Mouse (Mus musculus) stomach, embryonic 14.5 days (tissue): ENCODE data around the gene Gm43738. TPM values are rescaled to one million over a fixed set of nuclear protein-coding genes. Genes with fewer than 3 reads are reported as not detected.
A peak's percentile ranks its signal among the peaks of the same experiment; 100 is the strongest.
"Not testable (repeated sequence)": the region's sequence is repeated elsewhere in the genome, so short reads cannot be mapped to it uniquely, and the experiment has no call there.

Source experiments
- ATAC-seq: fragments of 200-750 bp; cut with Nextera tagmentation; 2 replicates; pipeline ENCODE4 v1.8.0; 2017; ENCODE audit warnings: low read depth, moderate TSS enrichment; ENCODE audit not compliant: insufficient number of reproducible peaks, insufficient read depth, low FRiP score
- H3K27ac ChIP-seq: fragments of 300-500 bp; sonication (generic); 2 replicates; pipeline ENCODE4 v1.5.1; 2014; ENCODE audit warnings: mild to moderate bottlenecking, low read length, moderate library complexity, mixed read lengths
- H3K27me3 ChIP-seq: fragments of 300-500 bp; sonication (generic); 2 replicates; pipeline ENCODE4 v1.6.1; 2014; ENCODE audit warnings: low read length, control low read depth, mixed read lengths; ENCODE audit not compliant: control insufficient read depth, insufficient read depth
- H3K36me3 ChIP-seq: fragments of 300-500 bp; sonication (generic); 2 replicates; pipeline ENCODE4 v1.6.1; 2014; ENCODE audit warnings: mild to moderate bottlenecking, control low read depth, low read length, moderate library complexity, mixed read lengths; ENCODE audit not compliant: control insufficient read depth, insufficient read depth
- H3K4me1 ChIP-seq: fragments of 300-500 bp; sonication (generic); 2 replicates; pipeline ENCODE4 v1.6.1; 2014; ENCODE audit warnings: low read length, control low read depth, mixed read lengths; ENCODE audit not compliant: control insufficient read depth, insufficient read depth
- H3K4me2 ChIP-seq: fragments of 300-500 bp; sonication (generic); replicated peaks from 2 replicates; pipeline ENCODE4 v1.6.1; 2014; ENCODE audit warnings: low read depth, low read length, control low read depth
- H3K4me3 ChIP-seq: fragments of 300-500 bp; sonication (generic); 2 replicates; pipeline ENCODE4 v1.5.1; 2014; ENCODE audit warnings: low read depth, low read length, control low read depth
- H3K9ac ChIP-seq: fragments of 300-500 bp; sonication (generic); replicated peaks from 2 replicates; pipeline ENCODE4 v1.6.1; 2014; ENCODE audit warnings: low read depth, mild to moderate bottlenecking, control low read depth, low read length, moderate library complexity, mixed read lengths
- H3K9me3 ChIP-seq: fragments of 300-500 bp; sonication (generic); 2 replicates; pipeline ENCODE4 v1.6.1; 2016; ENCODE audit warnings: low read depth, low read length, control low read depth; ENCODE audit not compliant: control insufficient read depth
- WGBS: fragments of 180-500 bp; shearing (Covaris S2); extraction: QIAGEN DNeasy Blood & Tissue Kit; methylation state at CpG from one replicate; pipeline ENCODE4 v1.1.7; 2014; 5-methylcytosine and 5-hydroxymethylcytosine counted together
- polyA plus RNA-seq: library from polyadenylated mRNA; unstranded; fragments of >200 nt; fragmentation: Nextera tagmentation; extraction: Ambion mirVana; gene quantifications from 2 replicates; pipeline ENCODE4 v1.2.1, GENCODE M21; 2014

The Gm43738 gene
- polyA plus RNA-seq, 1 experiment from 2014 or later, result not detected

DNA sequence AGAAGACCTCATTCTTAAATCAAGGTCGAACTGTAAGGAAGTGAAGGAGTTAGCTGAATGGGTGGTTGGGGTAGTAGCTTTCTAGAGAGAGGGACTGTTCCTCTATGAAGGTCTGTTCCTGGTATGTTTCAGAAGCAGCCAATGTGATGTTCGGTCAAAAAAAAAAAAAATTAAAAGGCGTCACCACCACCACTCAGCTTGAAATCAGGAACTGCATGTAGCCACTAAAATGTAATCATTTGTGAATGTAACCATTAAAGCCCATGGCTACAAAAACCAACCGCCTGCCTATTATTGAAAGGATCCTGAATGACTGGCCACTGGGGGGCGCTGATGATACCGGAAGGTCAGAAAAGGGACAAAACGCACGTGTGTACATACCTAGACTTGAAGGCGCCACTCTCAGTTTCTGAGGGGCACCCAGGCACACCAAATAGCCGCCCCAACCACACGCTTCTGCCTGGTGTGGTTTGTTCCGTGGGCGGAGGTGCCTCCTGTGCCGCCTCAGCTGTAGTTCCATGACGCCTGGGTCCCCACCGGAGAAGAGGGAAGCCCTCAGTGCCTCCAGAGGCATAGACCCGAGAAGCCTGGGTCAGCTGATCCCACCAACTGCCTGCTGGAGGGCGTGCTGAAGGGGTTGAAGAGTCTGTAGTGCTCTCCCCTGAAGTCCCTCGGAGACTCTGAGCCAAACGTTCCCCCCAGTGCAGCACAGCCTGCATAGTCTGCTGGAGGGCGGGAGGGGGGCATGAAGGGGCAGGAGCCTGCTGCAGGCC, 13.4 kb downstream of the Gm43738 start:
- ATAC-seq, result no peak
- no peak overlapping the region for H3K4me3 ChIP-seq
- H3K36me3 ChIP-seq, result no peaks in the 10 kb centered on the region; the same call in 1 of the 2 replicates
- H3K27me3 ChIP-seq, result no peaks in the 10 kb centered on the region
- 24% methylated on average over 21 of the region's 21 CpGs for WGBS
- peaks cover 16% of the 10 kb centered on the region for H3K4me1 ChIP-seq
- no peak overlapping the region for H3K9ac ChIP-seq
- no peaks in the 10 kb centered on the region for H3K9me3 ChIP-seq
- H3K27ac ChIP-seq, result no peak overlapping the region
- H3K4me2 ChIP-seq, result peak overlapping the region; percentile 29

DNA sequence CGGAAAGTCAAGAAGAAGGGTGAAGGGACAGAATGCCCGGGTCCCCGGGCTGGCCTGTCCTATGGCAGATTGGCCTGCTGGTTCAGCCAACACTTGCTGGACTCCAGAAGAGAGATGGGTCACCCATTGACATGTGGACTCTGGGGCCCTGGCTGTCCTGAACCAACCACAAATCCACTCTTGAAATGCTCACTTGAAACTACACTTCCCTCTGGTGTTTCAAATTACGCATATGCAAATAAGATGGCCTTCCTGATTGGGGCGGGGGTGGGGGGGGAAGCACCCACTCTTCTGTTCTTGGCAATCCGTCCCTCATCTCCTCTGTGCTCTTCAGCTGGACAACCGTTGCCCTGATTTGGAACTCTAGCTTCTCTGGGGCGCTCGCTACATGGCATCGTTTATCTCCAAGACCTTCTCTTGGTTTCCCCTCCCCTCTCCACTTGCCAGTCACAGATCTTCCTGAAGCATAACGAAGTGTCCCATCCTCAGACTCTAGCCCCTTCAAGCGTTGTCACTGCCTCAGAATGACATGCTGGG, 16.2 kb downstream of the Gm43738 start:
- ATAC-seq, result no peak
- H3K9ac ChIP-seq, result no peak overlapping the region
- H3K4me1 ChIP-seq, result peaks cover 9% of the 10 kb centered on the region; the same call in 1 of the 2 replicates
- H3K9me3 ChIP-seq, result no peaks in the 10 kb centered on the region
- H3K27me3 ChIP-seq, result no peaks in the 10 kb centered on the region
- H3K4me3 ChIP-seq, result no peak overlapping the region
- H3K27ac ChIP-seq, result no peak overlapping the region
- H3K4me2 ChIP-seq, result no peak overlapping the region
- WGBS, result 82% methylated on average over 12 of the region's 12 CpGs
- H3K36me3 ChIP-seq, result peaks cover under 1% of the 10 kb centered on the region; the same call in 1 of the 2 replicates

DNA sequence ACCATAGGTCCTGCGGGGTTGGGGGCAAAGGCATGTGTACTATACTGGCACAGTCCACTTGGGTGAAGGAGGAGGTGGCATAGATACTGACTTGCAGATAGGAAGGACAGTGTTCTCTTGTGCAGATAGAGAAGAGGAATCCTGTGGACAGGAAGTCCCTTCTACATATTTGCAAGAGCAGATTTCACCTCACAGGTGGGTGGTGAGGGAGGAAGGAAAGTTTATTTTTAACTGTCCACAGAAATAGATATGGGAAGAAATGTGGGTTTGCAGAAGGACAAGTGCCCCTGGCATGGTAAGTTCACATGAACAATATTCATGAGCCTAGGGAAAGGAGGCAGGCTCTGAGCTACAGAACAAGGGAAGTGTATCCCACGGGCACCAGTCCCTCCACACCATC, 16.8 kb downstream of the Gm43738 start:
- no peak for ATAC-seq
- Histone ChIP-seq H3K9ac (no peak overlapping the region), H3K4me1 (peaks cover 9% of the 10 kb centered on the region; the same call in 1 of the 2 replicates), H3K4me2 (no peak overlapping the region), H3K9me3 (no peaks in the 10 kb centered on the region), H3K4me3 (no peak overlapping the region), H3K27me3 (no peaks in the 10 kb centered on the region), H3K27ac (no peak overlapping the region), H3K36me3 (peaks cover 6% of the 10 kb centered on the region; the same call in 1 of the 2 replicates)
- 77% methylated on average over 2 of the region's 2 CpGs for whole genome bisulfite sequencing

DNA sequence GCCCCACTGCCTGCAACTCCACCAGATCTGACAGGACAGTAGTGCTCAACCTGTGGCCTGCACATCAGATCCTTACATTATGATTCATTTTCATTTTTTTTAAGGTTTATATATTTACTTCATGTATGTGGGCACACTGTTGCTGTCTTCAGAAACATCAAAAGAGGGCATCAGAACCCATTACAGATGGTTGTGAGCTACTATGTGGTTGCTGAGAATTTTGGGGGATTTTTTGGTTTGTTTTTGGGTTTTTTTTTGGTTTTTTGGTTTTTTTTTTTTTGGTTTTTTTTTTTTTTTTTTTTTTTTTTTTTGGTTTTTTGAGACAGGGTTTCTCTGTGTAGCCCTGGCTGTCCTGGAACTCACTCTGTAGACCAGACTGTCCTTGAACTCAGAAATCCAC, 18.6 kb downstream of the Gm43738 start:
- not testable (repeated sequence) for ATAC-seq, H3K9me3 ChIP-seq, H3K4me3 ChIP-seq, H3K27me3 ChIP-seq, H3K27ac ChIP-seq, H3K9ac ChIP-seq, H3K4me1 ChIP-seq, H3K4me2 ChIP-seq
- H3K36me3 ChIP-seq, result peaks cover 13% of the 10 kb centered on the region; the same call in 1 of the 2 replicates

DNA sequence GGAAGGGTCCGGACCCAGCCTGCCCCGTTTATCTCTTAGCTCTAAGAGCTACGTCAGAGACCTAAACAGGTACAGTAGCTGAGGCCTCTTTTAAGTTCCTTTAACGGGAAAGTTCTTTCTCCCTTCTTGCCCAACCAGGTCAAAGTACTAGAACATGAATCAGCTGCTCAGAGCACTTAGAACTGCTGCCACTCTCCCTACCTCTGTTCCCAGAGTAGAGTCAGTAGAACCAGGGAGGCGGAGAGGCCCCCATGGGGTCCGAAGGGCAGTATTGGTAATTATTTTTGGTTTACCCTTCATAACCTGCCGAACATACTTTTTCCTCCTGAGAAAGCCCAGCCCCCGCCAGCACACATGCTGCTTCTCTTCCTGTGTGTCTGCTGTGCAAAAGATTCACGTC, 23.5 kb downstream of the Gm43738 start:
- ATAC-seq, result no peak

DNA sequence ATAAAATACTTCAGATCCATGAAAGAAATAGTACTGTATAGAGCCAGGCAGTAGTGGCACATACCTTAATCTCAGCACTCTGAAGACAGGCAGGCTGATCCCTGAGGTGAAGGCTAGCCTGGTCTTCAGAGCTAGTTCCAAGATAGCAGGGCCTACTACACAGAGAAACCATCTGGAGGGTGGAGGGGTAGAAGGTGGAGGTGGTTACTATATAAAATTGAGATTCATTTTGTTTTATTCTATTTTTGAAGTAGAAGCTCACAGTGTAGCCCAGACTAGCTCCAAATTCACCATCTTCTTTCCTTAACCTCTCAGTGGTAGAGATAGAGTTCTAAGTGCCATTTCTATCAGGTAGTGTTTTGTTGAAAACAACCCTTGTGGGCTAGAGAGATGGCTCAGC, 33.6 kb downstream of the Gm43738 start:
- Histone ChIP-seq H3K9me3 (no peaks in the 10 kb centered on the region), H3K36me3 (peaks cover 89% of the 10 kb centered on the region), H3K27ac (no peak overlapping the region), H3K27me3 (no peaks in the 10 kb centered on the region), H3K9ac (no peak overlapping the region), H3K4me3 (no peak overlapping the region), H3K4me2 (no peak overlapping the region), H3K4me1 (no peaks in the 10 kb centered on the region)
- no peak for ATAC-seq

More for the DNA sequence above, 23.5 kb downstream of the Gm43738 start:
- Histone ChIP-seq H3K9ac (no peak overlapping the region), H3K9me3 (no peaks in the 10 kb centered on the region), H3K4me3 (no peak overlapping the region), H3K27ac (no peak overlapping the region), H3K27me3 (no peaks in the 10 kb centered on the region), H3K36me3 (peaks cover 57% of the 10 kb centered on the region), H3K4me1 (no peaks in the 10 kb centered on the region), H3K4me2 (no peak overlapping the region)
- WGBS, result 90% methylated on average over 9 of the region's 9 CpGs

DNA sequence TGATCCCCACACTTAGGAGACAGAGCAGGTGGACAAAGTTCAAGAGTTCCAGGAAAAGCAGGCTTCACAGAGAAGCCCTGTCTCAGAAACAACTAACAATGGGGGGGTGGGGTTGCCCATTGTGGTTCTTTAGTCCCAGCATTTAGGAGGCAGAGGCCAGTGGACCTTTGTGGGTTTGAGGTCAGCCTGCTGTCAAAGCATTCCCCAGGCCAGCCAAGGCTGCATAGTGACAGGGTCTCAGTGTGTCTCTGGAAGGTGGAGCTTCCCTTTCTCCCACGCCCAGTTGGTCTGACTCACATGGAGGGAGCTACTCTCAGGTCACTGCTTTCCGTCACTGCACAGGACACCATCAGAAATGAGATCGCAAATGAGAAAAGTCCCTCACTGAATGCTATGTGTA, 39.2 kb downstream of the Gm43738 start:
- H3K4me3 ChIP-seq, result no peak overlapping the region
- no peak for ATAC-seq
- no peaks in the 10 kb centered on the region for H3K4me1 ChIP-seq
- no peak overlapping the region for H3K9ac ChIP-seq
- 83% methylated on average over 3 of the region's 3 CpGs for WGBS
- H3K36me3 ChIP-seq, result peaks cover 82% of the 10 kb centered on the region
- H3K27ac ChIP-seq, result no peak overlapping the region
- H3K4me2 ChIP-seq, result no peak overlapping the region
- no peaks in the 10 kb centered on the region for H3K9me3 ChIP-seq
- H3K27me3 ChIP-seq, result no peaks in the 10 kb centered on the region

DNA sequence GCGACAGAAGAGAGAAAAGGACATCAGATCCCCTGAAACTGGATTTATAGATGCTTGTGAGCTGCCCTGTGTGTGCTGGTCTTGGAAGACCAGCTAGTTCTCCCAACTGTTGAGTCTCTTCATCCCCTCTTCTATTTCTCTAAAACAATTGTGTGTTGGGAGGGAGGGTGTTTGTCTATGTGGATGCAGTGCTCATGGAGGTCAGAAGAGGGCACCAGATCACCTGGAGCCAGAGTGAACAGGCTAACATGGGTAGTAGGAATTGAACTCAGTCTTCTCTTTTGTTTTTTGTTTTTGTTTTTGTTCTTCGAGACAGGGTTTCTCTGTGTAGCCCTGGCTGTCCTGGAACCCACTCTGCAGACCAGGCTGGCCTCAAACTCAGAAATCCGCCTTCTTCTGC, 42.1 kb downstream of the Gm43738 start:
- Histone ChIP-seq H3K9ac (no peak overlapping the region), H3K27me3 (no peaks in the 10 kb centered on the region), H3K4me2 (no peak overlapping the region), H3K4me3 (no peak overlapping the region), H3K4me1 (no peaks in the 10 kb centered on the region), H3K9me3 (no peaks in the 10 kb centered on the region), H3K36me3 (peaks cover 73% of the 10 kb centered on the region), H3K27ac (no peak overlapping the region)
- WGBS, result 92% methylated on average over 3 of the region's 3 CpGs
- ATAC-seq, result no peak
